Mouse (Mus musculus): Measurements from ENCODE around the gene Znrf2. TPM values are rescaled to one million over a fixed set of nuclear protein-coding genes. Genes with fewer than 3 reads are reported as not detected.

Gene Znrf2
- polyA plus RNA-seq, 1 experiment from 2014 or later, result 5.1 TPM

DNA sequence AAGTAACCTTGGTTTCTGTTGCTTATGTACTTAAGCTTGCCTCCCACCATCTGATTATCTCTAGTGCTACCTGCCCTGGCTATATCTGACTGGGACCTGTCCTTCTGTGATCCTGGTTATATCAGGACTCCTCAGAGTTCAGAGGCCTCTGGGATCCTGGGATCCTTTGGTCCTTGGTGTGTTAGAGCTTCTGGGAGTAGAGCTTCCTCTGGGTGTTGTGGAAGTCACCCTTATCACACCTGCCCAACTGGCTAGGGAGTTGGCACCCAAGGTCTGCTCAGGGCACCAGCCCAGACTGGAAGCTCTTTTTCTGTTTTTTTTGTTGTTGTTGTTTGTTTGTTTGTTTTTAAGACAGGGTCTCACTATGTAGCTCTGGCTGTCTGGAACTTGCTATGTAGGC lies 43.5 kb downstream of the Znrf2 start:
- H3K36me3 ChIP-seq, result no peaks in the 10 kb centered on the region
- ATAC-seq (ENCODE audit: low read depth), result no peak
- H3K4me1 ChIP-seq (replicated peaks), result no peaks in the 10 kb centered on the region
- H3K27me3 ChIP-seq, result no peaks in the 10 kb centered on the region
- H3K4me3 ChIP-seq, result no peak overlapping the region
- no peak overlapping the region for H3K27ac ChIP-seq (replicated peaks)
- H3K9me3 ChIP-seq, result no peaks in the 10 kb centered on the region
- no peak overlapping the region for H3K4me2 ChIP-seq
- no peak overlapping the region for H3K9ac ChIP-seq

DNA sequence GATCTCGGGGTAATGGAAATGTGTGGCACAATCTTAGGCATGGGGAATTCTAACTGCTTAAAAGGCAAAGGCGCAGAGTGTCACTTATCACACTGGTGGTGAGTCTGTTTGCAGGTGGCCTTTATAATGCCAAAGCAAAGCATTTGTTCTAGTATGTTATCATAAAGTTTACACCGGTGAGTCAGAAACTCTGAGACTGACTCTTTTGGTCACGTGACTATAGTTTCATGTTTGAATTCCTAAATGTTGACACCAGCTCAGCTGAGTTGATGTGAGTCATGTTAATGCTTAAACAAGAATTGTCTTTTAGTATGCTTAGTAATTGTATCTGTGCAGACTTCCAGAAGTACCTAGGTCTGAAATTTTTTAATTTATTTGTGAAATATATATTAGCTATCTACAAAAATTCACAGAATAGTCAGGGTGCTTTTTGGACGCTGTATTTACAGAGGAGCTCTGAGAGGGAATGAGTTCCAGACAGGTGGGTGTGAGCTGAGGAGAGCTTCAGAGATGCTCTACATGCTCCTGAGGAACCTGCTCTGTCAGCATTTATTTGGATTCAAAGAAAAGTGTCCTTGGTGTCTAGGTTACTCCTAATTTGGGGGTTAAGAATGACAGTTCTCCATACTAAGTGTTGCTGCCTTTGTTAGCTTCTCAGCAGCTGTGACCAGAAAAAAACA lies 50.2 kb downstream of the Znrf2 start:
- no peaks in the 10 kb centered on the region; the same call in 1 of the 2 replicates for H3K4me1 ChIP-seq (replicated peaks)
- H3K9me3 ChIP-seq, result no peaks in the 10 kb centered on the region
- H3K27me3 ChIP-seq, result no peaks in the 10 kb centered on the region
- no peak overlapping the region for H3K9ac ChIP-seq
- no peaks in the 10 kb centered on the region for H3K36me3 ChIP-seq
- no peak overlapping the region for H3K27ac ChIP-seq (replicated peaks)
- H3K4me2 ChIP-seq, result no peak overlapping the region
- no peak overlapping the region for H3K4me3 ChIP-seq
- ATAC-seq (ENCODE audit: low read depth), result no peak
- WGBS, result 84% methylated on average over 5 of the region's 5 CpGs

DNA sequence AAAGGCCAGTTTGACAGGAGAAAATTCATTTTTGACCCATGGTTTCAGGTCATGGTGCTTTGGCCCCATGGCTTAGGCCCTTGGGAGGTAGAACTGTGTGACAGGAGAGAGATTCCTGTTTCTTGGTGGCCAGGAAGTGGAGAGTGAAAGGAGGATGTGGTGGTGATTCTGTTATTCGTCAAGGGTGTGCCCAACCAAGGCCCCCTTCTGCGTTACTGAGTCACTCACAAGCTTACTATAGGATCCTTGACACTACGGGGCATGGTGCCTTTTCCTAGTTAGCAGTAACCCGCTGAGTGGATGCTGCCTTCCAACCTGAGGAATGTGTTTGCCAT lies 50.7 kb downstream of the Znrf2 start:
- no peak overlapping the region for H3K27ac ChIP-seq (replicated peaks)
- H3K36me3 ChIP-seq, result no peaks in the 10 kb centered on the region
- 74% methylated on average over 4 of the region's 4 CpGs for WGBS
- H3K4me2 ChIP-seq, result no peak overlapping the region
- no peaks in the 10 kb centered on the region for H3K9me3 ChIP-seq
- no peaks in the 10 kb centered on the region for H3K27me3 ChIP-seq
- H3K4me1 ChIP-seq (replicated peaks), result no peaks in the 10 kb centered on the region; the same call in 1 of the 2 replicates
- H3K4me3 ChIP-seq, result no peak overlapping the region
- ATAC-seq (ENCODE audit: low read depth), result no peak
- H3K9ac ChIP-seq, result no peak overlapping the region

DNA sequence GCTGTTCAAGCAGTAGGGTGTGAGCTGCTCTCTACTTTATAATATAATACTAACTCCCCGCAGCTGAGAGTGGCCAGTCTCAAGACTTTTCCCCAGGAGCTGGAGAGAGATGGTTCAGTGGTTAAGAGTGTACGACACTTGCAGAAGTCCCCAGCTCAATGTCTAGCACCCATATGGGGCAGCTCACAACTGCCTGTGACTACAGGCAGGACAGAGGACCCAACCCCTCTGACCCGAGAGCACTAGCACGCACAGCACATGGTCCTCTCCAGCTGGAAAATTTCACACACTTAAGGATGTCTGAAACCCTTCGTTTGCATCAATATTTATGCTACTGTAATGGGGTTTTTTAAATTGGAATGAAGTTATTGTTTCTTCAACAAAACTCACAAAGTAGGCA lies 56.3 kb downstream of the Znrf2 start:
- Histone ChIP-seq H3K4me1 (replicated peaks) (no peaks in the 10 kb centered on the region), H3K27me3 (no peaks in the 10 kb centered on the region), H3K36me3 (no peaks in the 10 kb centered on the region), H3K4me3 (no peak overlapping the region), H3K9ac (no peak overlapping the region), H3K9me3 (no peaks in the 10 kb centered on the region), H3K4me2 (no peak overlapping the region), H3K27ac (replicated peaks) (no peak overlapping the region)
- 90% methylated on average over 5 of the region's 5 CpGs for WGBS
- no peak for ATAC-seq (ENCODE audit: low read depth)

- ATAC-seq (ENCODE audit: low read depth), result no peak
- Histone ChIP-seq H3K4me1 (replicated peaks) (no peaks in the 10 kb centered on the region), H3K27me3 (no peaks in the 10 kb centered on the region), H3K4me3 (no peak overlapping the region), H3K9me3 (no peaks in the 10 kb centered on the region), H3K4me2 (no peak overlapping the region), H3K9ac (no peak overlapping the region), H3K27ac (replicated peaks) (no peak overlapping the region), H3K36me3 (no peaks in the 10 kb centered on the region)
- 45% methylated on average over 5 of the region's 5 CpGs for WGBS
Measured at GRCm38 (mm10) chr6:54876782-54877181, 60.1 kb downstream of the Znrf2 start.

DNA sequence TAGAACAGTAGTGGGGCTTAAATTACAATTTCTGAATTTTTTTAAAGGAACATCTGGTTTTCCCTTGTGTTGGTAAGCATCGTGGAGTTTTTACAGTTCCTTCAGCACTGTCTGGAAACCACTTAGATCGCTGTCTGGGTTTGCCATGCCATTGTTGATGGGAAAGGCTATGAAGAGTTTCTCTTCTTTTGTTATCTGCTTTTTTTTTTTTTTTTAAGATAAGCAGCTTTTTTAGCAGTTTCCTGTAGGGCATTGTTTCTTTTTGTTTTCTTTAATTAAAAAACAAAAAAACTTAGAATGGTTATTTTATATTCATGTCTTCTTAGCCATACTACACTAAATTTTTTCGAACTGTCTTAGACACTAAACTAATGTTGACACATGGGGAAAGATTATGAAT lies 60.9 kb downstream of the Znrf2 start:
- H3K4me1 ChIP-seq (replicated peaks), result no peaks in the 10 kb centered on the region
- H3K36me3 ChIP-seq, result no peaks in the 10 kb centered on the region
- H3K27me3 ChIP-seq, result no peaks in the 10 kb centered on the region
- no peak for ATAC-seq (ENCODE audit: low read depth)
- H3K9ac ChIP-seq, result no peak overlapping the region
- 90% methylated on average over 3 of the region's 3 CpGs for WGBS
- no peak overlapping the region for H3K4me2 ChIP-seq
- no peak overlapping the region for H3K4me3 ChIP-seq
- no peak overlapping the region for H3K27ac ChIP-seq (replicated peaks)
- no peaks in the 10 kb centered on the region for H3K9me3 ChIP-seq

DNA sequence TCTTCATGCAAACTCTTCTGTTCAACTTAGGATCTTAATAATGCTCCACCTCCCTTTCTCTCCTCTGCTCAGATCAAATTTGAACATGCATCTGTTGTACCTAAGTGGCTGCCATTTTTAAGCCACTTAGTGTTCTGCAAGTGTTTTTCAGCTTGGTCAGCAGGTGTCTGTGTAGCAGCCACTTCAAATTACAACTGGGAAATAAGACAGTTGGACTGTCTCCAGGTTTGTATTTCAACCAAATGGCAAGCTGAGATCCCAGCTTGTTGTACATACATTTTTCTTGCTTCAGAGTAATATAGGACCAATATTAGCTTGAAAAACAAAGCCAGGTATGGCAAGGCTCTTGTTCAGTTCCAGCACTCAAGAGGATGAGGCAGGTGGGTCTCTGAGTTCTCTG lies 61.8 kb downstream of the Znrf2 start:
- no peak overlapping the region for H3K9ac ChIP-seq
- no peak overlapping the region for H3K27ac ChIP-seq (replicated peaks)
- H3K27me3 ChIP-seq, result no peaks in the 10 kb centered on the region
- H3K4me2 ChIP-seq, result no peak overlapping the region
- no peaks in the 10 kb centered on the region for H3K36me3 ChIP-seq
- H3K4me1 ChIP-seq (replicated peaks), result no peaks in the 10 kb centered on the region
- no peak for ATAC-seq (ENCODE audit: low read depth)
- H3K4me3 ChIP-seq, result no peak overlapping the region
- H3K9me3 ChIP-seq, result no peaks in the 10 kb centered on the region

- Histone ChIP-seq H3K27me3 (no peaks in the 10 kb centered on the region), H3K4me2 (no peak overlapping the region), H3K4me1 (replicated peaks) (no peaks in the 10 kb centered on the region), H3K4me3 (no peak overlapping the region), H3K9ac (no peak overlapping the region), H3K27ac (replicated peaks) (no peak overlapping the region), H3K9me3 (no peaks in the 10 kb centered on the region), H3K36me3 (no peaks in the 10 kb centered on the region)
- 92% methylated on average over 4 of the region's 4 CpGs for WGBS
- no peak for ATAC-seq (ENCODE audit: low read depth)
Measured at GRCm38 (mm10) chr6:54880086-54880485, 63.4 kb downstream of the Znrf2 start.

GRCm38 (mm10) chr6:54883424-54883823 lies 66.7 kb downstream of the Znrf2 start:
- Histone ChIP-seq H3K4me1 (replicated peaks) (no peaks in the 10 kb centered on the region), H3K4me3 (no peak overlapping the region), H3K9me3 (no peaks in the 10 kb centered on the region), H3K27me3 (no peaks in the 10 kb centered on the region), H3K4me2 (no peak overlapping the region), H3K27ac (replicated peaks) (no peak overlapping the region), H3K9ac (no peak overlapping the region), H3K36me3 (no peaks in the 10 kb centered on the region)
- ATAC-seq (ENCODE audit: low read depth), result no peak
- 65% methylated on average over 2 of the region's 2 CpGs for WGBS

DNA sequence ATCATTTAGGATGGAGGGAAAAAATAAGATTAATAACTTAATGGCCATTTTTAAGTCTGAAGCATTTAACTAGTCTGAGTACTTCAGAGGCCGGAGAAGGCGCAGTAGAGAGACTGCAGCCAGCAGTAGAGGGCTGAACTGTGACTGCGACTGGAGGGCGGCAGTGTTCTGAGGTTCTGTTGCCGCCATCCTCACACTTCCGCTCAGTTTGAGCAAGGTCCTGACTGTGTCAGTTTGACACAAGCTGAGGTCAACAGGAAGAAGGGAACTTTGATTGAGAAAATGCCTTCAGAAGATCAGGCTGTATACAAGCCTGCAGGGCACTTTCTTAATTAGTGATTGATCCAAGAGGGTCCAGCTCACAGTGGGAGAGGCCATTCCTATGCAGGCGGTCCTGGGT lies 69.5 kb downstream of the Znrf2 start:
- no peak overlapping the region for H3K9ac ChIP-seq
- H3K9me3 ChIP-seq, result no peaks in the 10 kb centered on the region
- H3K4me2 ChIP-seq, result no peak overlapping the region
- WGBS, result 61% methylated on average over 7 of the region's 7 CpGs
- H3K4me1 ChIP-seq (replicated peaks), result no peaks in the 10 kb centered on the region
- no peak overlapping the region for H3K4me3 ChIP-seq
- no peaks in the 10 kb centered on the region for H3K27me3 ChIP-seq
- ATAC-seq (ENCODE audit: low read depth), result no peak
- no peak overlapping the region for H3K27ac ChIP-seq (replicated peaks)
- no peaks in the 10 kb centered on the region for H3K36me3 ChIP-seq

GRCm38 (mm10) chr6:54890221-54890620 lies 73.5 kb downstream of the Znrf2 start:
- Histone ChIP-seq H3K4me2 (no peak overlapping the region), H3K27me3 (no peaks in the 10 kb centered on the region), H3K4me3 (no peak overlapping the region), H3K36me3 (no peaks in the 10 kb centered on the region), H3K9ac (no peak overlapping the region), H3K27ac (replicated peaks) (no peak overlapping the region), H3K4me1 (replicated peaks) (no peaks in the 10 kb centered on the region), H3K9me3 (no peaks in the 10 kb centered on the region)
- ATAC-seq (ENCODE audit: low read depth), result no peak
- WGBS, result 67% methylated on average over 9 of the region's 9 CpGs

GRCm38 (mm10) chr6:54891384-54891783 lies 74.7 kb downstream of the Znrf2 start:
- 86% methylated on average over 3 of the region's 3 CpGs for WGBS
- no peak for ATAC-seq (ENCODE audit: low read depth)

DNA sequence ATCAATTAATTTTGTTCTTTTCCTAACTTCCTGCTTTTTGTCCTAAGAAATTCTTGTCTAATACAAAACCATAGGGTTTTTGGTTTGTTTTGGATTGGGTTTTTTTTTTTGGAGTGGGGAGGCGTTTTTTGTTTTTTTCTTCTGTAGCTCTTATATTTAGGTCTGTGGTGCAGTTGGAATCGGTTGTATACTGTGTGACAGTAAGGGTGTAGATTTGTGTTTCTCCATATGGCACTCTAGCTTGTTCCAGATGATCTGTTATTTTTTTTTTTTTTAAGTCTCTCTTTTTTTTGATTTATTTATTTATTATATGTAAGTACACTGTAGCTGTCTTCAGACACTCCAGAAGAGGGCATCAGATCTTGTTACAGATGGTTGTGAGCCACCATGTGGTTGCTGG lies 83.5 kb downstream of the Znrf2 start:
- Histone ChIP-seq H3K27me3 (no peaks in the 10 kb centered on the region), H3K4me2 (no peak overlapping the region), H3K27ac (replicated peaks) (no peak overlapping the region), H3K4me1 (replicated peaks) (no peaks in the 10 kb centered on the region), H3K9me3 (no peaks in the 10 kb centered on the region), H3K36me3 (no peaks in the 10 kb centered on the region), H3K4me3 (no peak overlapping the region), H3K9ac (no peak overlapping the region)
- no peak for ATAC-seq (ENCODE audit: low read depth)
- 89% methylated on average over 2 of the region's 2 CpGs for WGBS

More at GRCm38 (mm10) chr6:54891384-54891783, 74.7 kb downstream of the Znrf2 start:
- Histone ChIP-seq H3K9ac (no peak overlapping the region), H3K4me3 (no peak overlapping the region), H3K4me1 (replicated peaks) (no peaks in the 10 kb centered on the region), H3K9me3 (no peaks in the 10 kb centered on the region), H3K4me2 (no peak overlapping the region), H3K27me3 (no peaks in the 10 kb centered on the region), H3K27ac (replicated peaks) (no peak overlapping the region), H3K36me3 (no peaks in the 10 kb centered on the region)

All from neural tube, embryonic 13.5 days (tissue).